Mouse (Mus musculus): ENCODE results near the gene Rpl22l1. TPM values are rescaled to one million over a fixed set of nuclear protein-coding genes. Genes with fewer than 3 reads are reported as not detected.
"Not testable (repeated sequence)": the region's sequence is repeated elsewhere in the genome, so short reads cannot be mapped to it uniquely, and the experiment has no call there.

Rpl22l1 gene
- total RNA-seq (2021) = 100 to 1,000 TPM; 164 to 179 TPM
- long read RNA-seq, experiment 1, transcript Rpl22l1-206 (4 exons, 525 nt) = major isoform, 75 of 115 reads
- long read RNA-seq, experiment 1, transcript Rpl22l1-201 (4 exons, 552 nt) = minor isoform, 32 of 115 reads
- long read RNA-seq, experiment 1, partial matches to known transcripts = 1 of 115 reads
- long read RNA-seq, experiment 1, other reads (novel, unspliced or antisense) = 4 of 115 reads
- long read RNA-seq, experiment 2, transcript Rpl22l1-206 (4 exons, 525 nt) = major isoform, 75 of 112 reads
- long read RNA-seq, experiment 2, transcript Rpl22l1-201 (4 exons, 552 nt) = minor isoform, 34 of 112 reads
- long read RNA-seq, experiment 2, partial matches to known transcripts = 0 of 112 reads
- long read RNA-seq, experiment 2, other reads (novel, unspliced or antisense) = 3 of 112 reads

DNA sequence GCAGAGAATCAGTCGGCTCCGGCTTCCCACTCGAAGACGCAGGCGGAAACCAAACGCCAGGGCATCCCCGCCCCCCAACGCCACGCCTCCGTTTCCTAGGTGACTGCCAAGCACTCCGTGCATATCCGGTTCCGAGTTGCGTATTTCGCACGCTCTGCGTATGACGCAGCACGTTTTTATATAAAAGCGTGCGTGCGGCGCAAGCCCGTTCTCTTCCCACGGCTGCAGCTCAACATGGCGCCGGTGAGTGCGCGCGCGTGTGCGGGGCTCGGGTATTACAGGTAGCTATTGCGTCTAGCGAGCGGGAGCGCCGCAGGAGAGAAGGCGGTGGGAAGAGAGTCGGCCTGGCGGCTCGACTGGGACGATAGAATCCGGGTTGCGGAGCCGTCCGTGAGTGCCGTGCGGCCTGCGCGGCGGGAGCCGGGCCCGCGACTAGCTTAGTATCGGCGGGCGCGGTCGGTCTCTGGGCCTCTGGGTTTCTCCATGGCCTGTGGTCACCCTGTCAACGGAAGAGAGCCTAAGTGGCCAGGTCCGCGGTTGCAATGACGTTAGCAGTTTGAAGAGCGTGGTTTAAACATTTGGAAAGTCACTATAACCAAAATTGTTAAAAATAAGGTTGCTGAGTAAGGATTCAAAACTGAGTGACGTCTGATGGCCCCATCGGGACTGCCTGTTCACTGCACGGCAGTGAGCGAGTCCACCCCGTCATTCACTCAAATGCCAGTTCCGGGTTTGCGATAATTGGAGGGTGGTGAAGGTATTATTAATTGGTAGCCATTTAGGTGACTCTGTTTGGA, at the start of gene Rpl22l1:
Rpl22l1 (plus strand) TSS at position 136 of the 797 bp plus-strand sequence.
- intact Hi-C loops (cut with DNase I; ENCODE audit: low total_unique reads) = no loop called here
- DNase-seq = peak; percentile 99

DNA sequence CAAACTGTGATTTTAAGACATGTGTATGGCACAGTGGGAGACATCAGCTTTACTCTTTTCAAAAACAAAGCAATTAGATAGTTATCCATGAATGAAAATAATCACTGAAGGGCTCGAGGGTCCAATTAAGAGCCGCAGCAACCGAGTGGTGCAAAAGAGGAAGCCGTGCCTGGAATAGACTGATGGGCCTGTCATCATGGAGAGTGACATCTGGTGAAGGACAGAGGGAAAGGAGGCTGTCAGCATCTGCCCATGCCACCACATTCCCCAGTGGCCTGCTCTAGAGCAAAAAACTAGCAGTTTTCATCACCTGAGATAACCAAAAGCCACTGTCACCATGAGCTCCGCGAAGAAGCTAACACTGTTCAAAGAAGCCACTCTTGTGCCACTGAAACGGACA, 49.8 kb upstream of the Rpl22l1 start:
- no peak for DNase-seq
- intact Hi-C loops (cut with DNase I; ENCODE audit: low total_unique reads) = no loop called here

DNA sequence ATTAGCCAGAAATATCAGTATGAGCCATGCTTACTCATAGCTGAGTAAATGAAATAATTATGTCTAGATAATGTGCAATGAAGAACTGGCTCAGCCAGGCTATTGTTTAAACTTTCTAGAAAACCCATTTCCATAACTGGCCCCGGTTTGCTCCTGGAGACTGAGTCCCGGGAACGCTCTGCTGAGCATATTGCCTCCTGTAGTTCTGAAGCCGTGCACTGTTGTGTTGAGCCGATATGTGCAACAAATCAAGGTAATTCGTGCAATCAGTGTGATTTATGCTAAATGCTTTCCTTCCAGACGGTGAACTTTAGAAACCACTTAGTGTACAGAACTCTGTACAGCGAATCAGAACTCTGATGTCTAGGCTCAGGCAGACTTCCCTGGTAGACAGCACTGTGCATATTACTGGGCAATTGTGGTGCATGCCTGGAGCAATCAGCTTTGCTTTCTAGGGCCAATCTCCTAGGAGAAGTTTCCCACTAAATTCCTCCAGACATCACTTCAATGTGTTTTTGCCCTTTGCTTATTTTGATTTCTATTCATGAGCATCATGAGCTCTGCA, 43.9 kb upstream of the Rpl22l1 start:
- intact Hi-C loops (cut with DNase I; ENCODE audit: low total_unique reads) = no loop called here
- DNase-seq = no peak

DNA sequence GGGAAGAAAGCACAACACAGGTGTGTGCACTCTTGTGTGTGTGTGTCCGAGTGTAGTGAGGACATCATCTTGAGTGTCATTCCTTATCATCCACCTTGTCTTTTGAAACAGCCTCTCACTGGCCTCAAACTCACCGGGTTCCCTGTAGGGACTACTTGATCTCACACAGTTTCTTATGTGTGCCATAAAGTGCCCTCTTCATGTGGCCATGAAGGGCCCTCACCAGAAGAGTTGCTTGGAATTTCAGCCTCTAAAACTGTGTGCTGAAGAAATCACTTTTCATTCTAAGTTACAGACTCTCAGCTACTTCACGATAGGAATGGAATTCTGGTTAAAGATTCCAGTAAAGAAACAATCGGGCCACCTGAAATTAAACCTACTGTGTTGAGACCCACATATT, 38.3 kb upstream of the Rpl22l1 start:
- no peak for DNase-seq
- intact Hi-C loops (cut with DNase I; ENCODE audit: low total_unique reads) = no loop called here

DNA sequence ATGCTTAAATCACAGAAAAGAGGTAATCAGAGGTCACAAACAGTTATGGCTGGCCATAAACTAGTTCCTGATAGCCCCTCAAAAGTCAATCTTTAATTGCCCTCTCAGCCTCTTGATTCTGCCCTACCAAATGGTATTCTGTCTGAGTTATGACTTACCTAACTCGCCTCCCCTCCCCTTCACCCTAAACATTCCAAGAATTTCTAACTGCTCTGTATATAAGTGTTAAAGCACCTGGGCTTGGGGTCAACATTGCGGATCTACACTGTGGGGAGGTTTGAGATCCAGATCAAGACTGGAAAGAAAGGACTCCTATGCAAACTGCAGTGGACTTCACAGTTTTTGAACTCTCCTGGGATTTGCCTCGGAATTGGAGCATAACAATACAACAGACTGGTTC, 37.0 kb upstream of the Rpl22l1 start:
- intact Hi-C loops (cut with DNase I; ENCODE audit: low total_unique reads) = no loop called here
- DNase-seq = no peak

DNA sequence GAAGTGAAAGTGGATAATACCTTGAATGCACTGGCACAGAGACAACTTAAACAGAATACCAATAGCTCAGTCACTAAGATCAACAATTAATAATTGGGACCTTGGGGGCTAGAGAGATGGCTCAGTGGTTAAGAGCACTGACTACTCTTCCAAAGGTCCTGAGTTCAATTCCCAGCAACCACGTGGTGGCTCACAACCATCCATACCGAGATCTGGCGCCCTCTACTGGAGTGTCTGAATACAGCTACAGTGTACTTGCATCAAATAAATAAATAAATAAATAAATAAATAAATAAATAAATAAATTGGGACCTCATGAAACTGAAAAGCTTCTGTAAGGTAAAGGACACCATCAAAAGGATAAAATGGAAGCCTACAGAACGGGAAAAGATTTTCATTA, 32.3 kb upstream of the Rpl22l1 start:
- intact Hi-C loops (cut with DNase I; ENCODE audit: low total_unique reads); DNase-seq: not testable (repeated sequence)

DNA sequence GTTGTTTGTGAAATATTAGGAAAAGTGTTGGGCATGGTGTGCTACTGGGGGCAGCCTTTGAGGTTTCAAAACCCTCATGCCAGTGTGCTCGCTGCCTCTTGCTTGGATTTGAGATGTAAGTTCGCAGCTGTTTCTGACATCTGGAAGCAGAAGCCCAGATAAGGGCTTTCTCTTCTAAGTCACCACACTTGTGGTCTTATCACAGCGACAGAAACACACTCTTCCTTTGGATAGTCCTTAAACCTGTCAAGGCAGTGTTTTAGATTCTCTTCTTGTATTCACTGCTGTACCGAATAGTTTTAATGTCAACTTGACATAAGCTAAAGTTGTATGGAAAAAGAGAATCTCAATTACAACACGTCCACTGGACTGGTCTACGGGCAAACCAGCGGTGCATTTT, 29.9 kb upstream of the Rpl22l1 start:
- DNase-seq = no peak
- intact Hi-C loops (cut with DNase I; ENCODE audit: low total_unique reads) = no loop called here

DNA sequence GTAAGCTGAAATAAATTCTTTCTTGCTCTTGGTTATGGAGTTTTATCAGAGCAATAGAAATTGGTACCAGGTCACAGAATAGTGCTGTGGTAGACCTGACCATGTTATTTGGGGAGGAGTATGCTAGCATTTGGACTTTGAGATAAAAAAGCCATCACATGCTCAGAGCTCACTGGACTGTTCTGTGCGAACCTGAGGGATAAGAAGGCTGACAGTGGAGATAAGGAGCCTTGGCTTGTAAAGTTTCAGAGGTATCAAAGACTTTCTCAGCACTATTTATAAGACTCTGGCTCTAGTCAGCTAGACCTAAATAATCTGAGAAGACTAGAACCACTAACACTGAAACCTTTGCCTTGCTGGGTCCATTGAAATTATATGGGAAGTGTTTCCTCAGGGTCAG, 29.3 kb upstream of the Rpl22l1 start:
- intact Hi-C loops (cut with DNase I; ENCODE audit: low total_unique reads) = no loop called here

DNA sequence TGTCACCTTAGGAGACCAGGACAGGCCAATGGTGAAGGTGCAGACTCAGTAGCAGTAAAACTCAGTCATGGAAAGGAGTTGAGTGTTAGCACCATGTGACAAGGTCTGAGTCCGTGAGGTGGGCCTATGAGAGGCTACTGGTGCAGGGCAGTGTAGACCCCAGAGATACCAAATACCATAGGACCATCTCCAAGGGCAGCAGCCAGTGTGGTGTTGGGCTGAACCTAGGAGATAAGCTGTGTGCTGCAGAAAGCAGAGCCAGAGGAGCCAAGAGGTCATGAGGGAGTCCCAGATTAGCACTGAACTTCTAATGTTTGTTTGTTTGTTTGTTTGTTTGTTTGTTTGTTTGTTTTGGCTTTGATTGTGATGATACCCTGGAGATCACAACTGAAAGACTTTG, 28.7 kb upstream of the Rpl22l1 start:
- intact Hi-C loops (cut with DNase I; ENCODE audit: low total_unique reads) = no loop called here
- DNase-seq = no peak

More for the DNA sequence above, 29.3 kb upstream of the Rpl22l1 start:
- no peak for DNase-seq

DNA sequence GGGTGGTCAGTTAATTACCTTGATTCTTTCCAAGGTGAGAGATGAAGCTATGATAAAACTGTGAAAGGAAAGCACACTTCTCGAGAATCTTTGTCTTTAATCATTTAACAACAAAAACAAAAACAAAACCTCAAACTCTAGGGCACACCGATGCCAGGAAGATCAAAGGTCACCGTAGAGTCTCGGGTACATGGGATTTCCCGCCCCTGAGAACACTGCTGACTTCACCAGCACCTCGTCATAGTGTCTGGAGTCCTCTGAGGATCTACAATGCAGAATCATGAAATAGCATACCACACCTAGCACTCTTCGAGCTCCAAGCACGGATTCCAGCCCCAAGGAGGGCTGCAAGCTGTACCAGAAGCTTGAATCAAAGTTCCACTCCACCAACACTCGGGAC, 24.7 kb upstream of the Rpl22l1 start:
- no peak for DNase-seq
- intact Hi-C loops (cut with DNase I; ENCODE audit: low total_unique reads) = no loop called here

DNA sequence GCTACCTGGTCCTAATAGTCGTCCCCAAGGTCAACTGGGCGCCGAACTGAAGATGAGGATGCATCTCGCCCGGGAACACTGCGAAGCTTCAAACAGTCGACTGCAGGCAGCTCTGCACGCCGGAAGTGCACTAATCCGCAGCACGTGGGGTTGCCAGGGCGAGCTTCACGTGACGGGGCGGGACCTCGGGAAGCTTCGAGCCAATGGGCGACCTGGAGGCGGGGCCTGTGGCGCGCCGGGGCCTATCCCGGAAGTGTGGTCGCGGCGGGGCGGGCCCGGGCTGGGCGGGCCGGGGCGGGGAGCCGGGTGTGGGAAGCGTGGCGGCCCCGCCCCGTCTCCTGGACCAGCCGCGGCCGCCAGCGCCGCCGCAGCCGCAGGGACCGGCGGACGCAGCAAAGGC, 24.2 kb upstream of the Rpl22l1 start, which contains the start of gene Eif5a2:
Eif5a2 (plus strand) TSS at position 283 of the 400 bp plus-strand sequence.
- DNase-seq = peak; percentile 93
- intact Hi-C loops (cut with DNase I; ENCODE audit: low total_unique reads) = no loop called here

DNA sequence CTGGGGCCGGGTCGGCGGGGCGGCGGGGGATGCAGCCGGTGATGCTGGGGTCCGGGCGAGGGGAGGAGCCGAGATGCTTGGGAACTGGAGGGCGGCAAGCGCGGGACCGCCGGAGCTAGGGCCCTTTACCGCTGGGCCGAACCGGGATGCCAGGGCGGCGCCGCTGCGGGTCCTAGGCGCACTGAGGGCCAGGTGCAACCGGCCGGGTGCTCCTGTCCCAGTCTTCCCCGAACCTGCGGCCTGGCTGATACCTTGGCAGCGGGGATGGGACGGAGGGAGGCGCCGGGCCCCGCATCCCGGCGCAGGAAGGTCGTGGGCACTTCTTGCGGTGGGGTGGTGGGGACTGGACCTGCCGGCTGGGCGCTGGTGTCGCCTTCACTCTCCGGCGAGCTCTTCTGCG, 23.8 kb upstream of the Rpl22l1 start:
- intact Hi-C loops (cut with DNase I; ENCODE audit: low total_unique reads) = no loop called here
- no peak for DNase-seq

DNA sequence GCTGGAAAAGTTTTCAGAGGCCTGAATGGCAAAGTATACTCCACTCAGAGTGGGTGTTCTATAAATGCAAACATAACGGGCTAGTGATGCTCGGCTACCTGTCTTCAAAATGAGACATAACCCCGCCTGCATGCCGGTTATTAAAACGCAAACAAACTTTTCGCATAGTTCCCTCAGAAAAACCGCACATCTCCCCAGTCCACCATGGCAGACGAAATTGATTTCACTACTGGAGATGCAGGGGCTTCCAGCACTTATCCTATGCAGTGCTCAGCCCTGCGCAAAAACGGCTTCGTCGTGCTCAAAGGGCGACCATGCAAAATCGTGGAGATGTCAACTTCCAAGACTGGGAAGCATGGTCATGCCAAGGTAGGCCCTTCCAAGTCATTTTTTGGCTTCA, 23.4 kb upstream of the Rpl22l1 start:
- intact Hi-C loops (cut with DNase I; ENCODE audit: low total_unique reads) = no loop called here
- no peak for DNase-seq

DNA sequence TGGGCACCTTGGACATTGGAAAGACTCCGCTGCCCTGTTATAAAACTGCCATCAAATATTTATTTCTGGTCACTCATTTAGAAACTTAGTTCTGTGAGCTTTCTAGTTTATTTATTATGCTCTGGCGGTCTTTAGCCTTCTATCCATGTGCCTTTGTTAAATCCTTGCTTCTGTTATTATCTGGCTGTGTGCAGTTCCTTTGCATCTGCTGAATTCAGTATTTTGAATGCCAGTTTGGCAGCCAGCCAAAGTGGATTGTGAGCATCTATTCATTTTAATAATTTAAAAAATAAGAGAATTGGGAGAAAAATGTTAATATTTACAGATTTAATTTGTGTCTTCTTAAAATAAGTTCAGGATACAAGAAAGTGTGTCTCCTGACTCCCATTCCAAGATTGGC, 21.1 kb upstream of the Rpl22l1 start:
- intact Hi-C loops (cut with DNase I; ENCODE audit: low total_unique reads) = no loop called here
- no peak for DNase-seq

DNA sequence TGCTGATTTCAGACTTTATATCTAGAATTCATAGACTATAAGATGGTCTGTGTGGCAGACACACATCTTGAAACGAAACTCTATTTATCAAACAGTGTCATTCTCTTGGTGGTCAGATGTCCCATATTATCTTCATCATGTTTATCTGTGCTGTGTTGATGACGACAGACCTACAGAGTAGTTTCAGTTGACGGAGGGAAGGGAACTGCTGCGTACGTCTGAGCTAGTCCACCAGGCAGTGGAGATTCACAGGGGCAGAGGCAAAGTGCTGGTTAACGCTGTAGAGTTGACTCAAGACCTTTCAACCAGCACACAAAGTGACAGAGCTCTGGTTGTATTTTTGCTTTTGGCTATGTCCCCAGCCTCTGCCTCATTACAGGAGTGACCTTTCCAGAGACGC, 10.4 kb upstream of the Rpl22l1 start:
- intact Hi-C loops (cut with DNase I; ENCODE audit: low total_unique reads) = no loop called here
- no peak for DNase-seq

DNA sequence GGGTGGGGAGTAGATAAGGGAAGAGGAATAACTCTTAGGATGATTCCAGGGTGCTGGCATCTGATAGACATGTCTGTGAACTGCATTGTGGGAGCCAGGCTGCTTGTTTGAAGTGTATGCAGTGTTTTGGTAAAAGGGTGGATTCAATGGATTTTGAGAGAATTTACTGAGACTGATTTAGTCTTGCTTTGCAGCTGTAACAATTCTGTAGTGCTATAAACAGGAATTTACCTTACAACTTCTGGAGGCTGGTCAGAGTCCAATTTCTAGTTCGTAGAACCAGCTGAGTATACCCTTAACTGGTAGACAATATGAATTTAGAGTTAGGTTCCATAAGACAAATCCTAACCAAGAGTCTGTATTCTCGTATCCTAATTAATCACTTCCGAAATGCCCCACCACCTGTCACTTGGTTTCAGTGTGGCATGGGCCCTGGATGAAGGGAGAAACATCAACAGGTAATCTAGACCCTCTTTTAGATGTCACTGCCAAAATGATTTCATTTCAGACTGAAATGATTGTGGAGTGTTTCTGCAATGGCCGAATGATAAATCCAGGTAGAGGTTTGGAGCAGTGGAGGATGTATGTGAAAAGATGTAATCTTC, 2.9 kb downstream of the Rpl22l1 start:
- DNase-seq = no peak
- intact Hi-C loops (cut with DNase I; ENCODE audit: low total_unique reads) = no loop called here

DNA sequence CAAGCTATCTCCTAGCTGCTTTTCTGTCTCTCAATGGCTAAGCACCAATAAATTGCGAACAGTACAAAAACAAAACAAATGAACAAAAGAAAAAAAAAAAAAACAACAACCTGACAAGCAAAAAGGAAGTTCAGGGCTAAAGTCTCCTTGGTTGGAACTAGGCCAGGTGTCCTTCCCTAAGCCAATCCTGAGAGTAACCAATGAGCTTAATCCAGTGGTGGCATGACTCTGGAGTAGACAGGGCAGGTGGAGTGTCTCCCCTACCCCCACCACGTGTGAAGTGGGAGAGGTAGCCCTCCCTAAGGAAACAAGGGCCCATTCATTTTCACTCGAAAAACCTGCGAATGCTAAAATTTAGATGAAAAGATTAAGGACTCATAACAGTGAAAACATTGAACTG, 6.2 kb downstream of the Rpl22l1 start:
- intact Hi-C loops (cut with DNase I; ENCODE audit: low total_unique reads) = no loop called here
- DNase-seq = no peak

DNA sequence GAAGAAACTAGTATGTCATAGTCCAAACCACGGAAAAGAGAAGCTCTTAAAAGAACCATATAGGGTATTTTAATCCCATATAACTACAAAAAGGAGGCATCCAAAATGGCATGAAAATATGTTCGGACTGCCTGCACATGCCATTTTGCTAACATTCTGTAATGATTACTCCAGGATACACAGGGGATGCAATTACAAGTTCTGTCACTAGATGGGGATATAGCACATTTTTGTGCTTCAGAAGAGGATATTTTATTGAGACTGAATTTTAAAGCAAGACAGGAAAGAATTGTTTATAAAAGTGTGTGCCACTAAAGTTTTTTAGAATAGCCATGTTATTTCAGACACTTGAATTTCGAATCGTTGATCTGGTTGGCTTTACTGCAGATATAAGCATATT, 9.1 kb downstream of the Rpl22l1 start:
- no peak for DNase-seq
- intact Hi-C loops (cut with DNase I; ENCODE audit: low total_unique reads) = loop anchor here (2.0 kb wide), 1 partner anchor 154 kb away; no protein-coding TSS in a partner anchor

DNA sequence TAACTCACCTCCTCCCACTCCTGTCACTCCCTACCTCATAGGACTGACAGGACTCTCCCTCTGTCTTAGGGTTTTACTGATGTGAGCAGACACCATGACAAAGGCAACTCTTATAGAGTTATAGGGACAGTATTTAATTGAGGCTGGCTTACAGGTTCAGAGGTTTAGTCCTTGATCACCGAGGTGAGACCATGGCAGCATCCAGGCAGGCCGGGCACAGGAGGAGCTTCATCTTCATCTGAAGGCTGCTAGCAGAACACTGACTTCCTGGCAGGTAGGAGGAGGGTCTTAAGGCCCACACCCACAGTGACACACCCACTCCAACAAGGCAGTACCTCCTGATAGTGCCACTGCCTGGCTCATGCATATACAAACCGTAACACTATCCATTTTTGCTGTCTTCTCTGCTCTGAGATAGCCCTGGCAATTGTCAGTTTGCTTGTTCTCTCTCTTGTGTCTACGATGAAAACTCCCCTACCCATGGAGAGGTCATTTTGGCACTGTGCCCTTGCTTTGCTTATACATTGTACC, 10.8 kb downstream of the Rpl22l1 start:
- DNase-seq = no peak
- intact Hi-C loops (cut with DNase I; ENCODE audit: low total_unique reads) = no loop called here

DNA sequence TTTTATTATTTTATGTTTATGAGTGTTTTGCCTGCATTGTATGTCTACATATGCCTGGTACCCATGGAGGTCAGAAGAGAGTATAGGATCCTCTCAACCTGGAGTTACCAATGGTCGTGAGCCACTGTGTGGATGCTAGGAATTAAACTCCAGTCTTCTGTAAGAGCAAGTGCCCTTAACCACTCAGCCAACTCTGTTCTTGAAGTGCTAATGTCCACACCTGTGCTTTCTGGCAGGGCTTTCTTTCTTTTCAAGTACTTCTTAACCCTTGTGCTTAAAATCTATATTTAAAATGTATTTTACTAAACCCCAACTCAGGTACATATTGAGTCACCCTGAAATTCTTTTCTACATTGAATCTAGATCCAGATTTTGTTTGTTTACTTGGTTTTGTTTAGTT, 21.0 kb downstream of the Rpl22l1 start:
- intact Hi-C loops (cut with DNase I; ENCODE audit: low total_unique reads) = no loop called here
- no peak for DNase-seq

All from gastrocnemius, postnatal 14 days (tissue).